Comparison of ENCODE assay signal across 11 mouse cellular contexts in the genomic region with DNA sequence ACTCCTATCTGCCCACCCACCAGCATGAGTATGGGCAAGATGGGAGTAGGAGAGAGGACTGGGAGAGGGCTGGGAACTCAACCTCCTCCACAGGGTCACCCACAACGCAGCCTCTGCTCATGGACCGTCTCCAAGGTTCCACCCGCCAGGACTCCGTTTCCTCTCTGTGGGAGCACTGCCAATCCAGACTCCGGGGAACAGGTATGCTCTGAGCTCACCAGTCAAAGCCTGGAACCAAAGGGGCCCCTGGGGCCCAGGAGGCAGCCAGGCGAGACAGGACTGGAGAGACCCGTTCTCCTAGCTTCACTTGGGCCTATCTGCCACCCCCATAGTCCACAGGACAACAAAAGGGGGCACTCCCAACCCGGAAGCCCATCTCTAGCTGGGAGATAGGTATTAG. TPM values are rescaled to one million over a fixed set of nuclear protein-coding genes. Genes with fewer than 3 reads are reported as not detected.
DNase-seq lines count a peak whose midpoint lies in the region; ATAC-seq and TF ChIP-seq lines count a peak whose summit lies in the region.
"Had no signal": no experiment of that assay in that cellular context is flagged by ENCODE, and none has a peak within 500 bp of the region (broad histone marks: within the 10 kb centered on the region; RNA-seq: fewer than 3 reads in every experiment).

No protein-coding gene starts in this region.

- H3K4me1 ChIP-seq in cerebellum, adult 2 months (ENCODE audit: control insufficient read depth, insufficient read depth, low read length), result peaks cover 85% of the 10 kb centered on the region
- peaks cover 96% of the 10 kb centered on the region for H3K4me1 ChIP-seq in midbrain, embryonic 13.5 days (replicated peaks)
- H3K4me1 ChIP-seq in midbrain, embryonic 14.5 days (ENCODE audit: control insufficient read depth, insufficient read depth, low read length), result peaks cover 66% of the 10 kb centered on the region
- H3K4me1 ChIP-seq in limb, embryonic 15.5 days, result peaks cover 75% of the 10 kb centered on the region

- no peaks in the 10 kb centered on the region for H3K27me3 ChIP-seq in cerebellum, adult 2 months (ENCODE audit: control insufficient read depth, insufficient read depth, low read length)
- no peaks in the 10 kb centered on the region for H3K27me3 ChIP-seq in midbrain, embryonic 13.5 days
- no peaks in the 10 kb centered on the region for H3K27me3 ChIP-seq in midbrain, embryonic 14.5 days (ENCODE audit: control insufficient read depth, insufficient read depth, low read length)
- H3K27me3 ChIP-seq in limb, embryonic 15.5 days, result no peaks in the 10 kb centered on the region

- TF ChIP-seq CTCF in cerebellum, adult 2 months (IDR thresholded peaks at IDR 0.05; ENCODE audit: borderline replicate concordance, insufficient read depth, low read depth, low read length), result no peak

- H3K4me3 ChIP-seq in cerebellum, adult 2 months (replicated peaks; ENCODE audit: insufficient read depth, low read depth, low read length), result no peak overlapping the region
- H3K4me3 ChIP-seq in midbrain, embryonic 13.5 days (replicated peaks), result no peak overlapping the region
- no peak overlapping the region for H3K4me3 ChIP-seq in midbrain, embryonic 14.5 days (replicated peaks; ENCODE audit: low read depth, low read length)
- H3K4me3 ChIP-seq in limb, embryonic 15.5 days, result no peak overlapping the region

- no peaks in the 10 kb centered on the region for H3K9me3 ChIP-seq in midbrain, embryonic 13.5 days
- H3K9me3 ChIP-seq in midbrain, embryonic 14.5 days (ENCODE audit: control insufficient read depth, low read length), result no peaks in the 10 kb centered on the region
- no peaks in the 10 kb centered on the region for H3K9me3 ChIP-seq in limb, embryonic 15.5 days

- H3K4me2 ChIP-seq in midbrain, embryonic 13.5 days (replicated peaks), result no peak overlapping the region
- no peak overlapping the region for H3K4me2 ChIP-seq in midbrain, embryonic 14.5 days (ENCODE audit: low read length)
- H3K4me2 ChIP-seq in limb, embryonic 15.5 days, result no peak overlapping the region

- no peak for ATAC-seq in midbrain, embryonic 13.5 days
- ATAC-seq in midbrain, embryonic 14.5 days (ENCODE audit: low FRiP score, low TSS enrichment), result no peak
- ATAC-seq in limb, embryonic 15.5 days (ENCODE audit: insufficient number of reproducible peaks, low FRiP score, low TSS enrichment, low read depth), result no peak
- ATAC-seq in megakaryocyte-erythroid progenitor cell, adult 5-6 weeks (replicated peaks; ENCODE audit: low FRiP score, low TSS enrichment, poor library complexity, severe bottlenecking), result no peak
- ATAC-seq: inflammation-experienced regulatory T-cells, adult 6 months had no signal

- peak overlapping the region; percentile 33; the same call in 1 of the 2 replicates for H3K9ac ChIP-seq in midbrain, embryonic 13.5 days (replicated peaks)
- H3K9ac ChIP-seq in midbrain, embryonic 14.5 days (replicated peaks; ENCODE audit: low read length), result no peak overlapping the region
- H3K9ac ChIP-seq in limb, embryonic 15.5 days, result no peak overlapping the region

- TF ChIP-seq POLR2A in cerebellum, adult 2 months (IDR thresholded peaks at IDR 0.05; ENCODE audit: borderline replicate concordance, insufficient read depth, low read length), result no peak

- WGBS in cerebellum, adult 2 months, result 28% methylated on average over 8 of the region's 8 CpGs
- 70% methylated on average over 8 of the region's 8 CpGs for WGBS in midbrain, embryonic 13.5 days
- 75% methylated on average over 8 of the region's 8 CpGs for WGBS in midbrain, embryonic 14.5 days
- WGBS in limb, embryonic 15.5 days, result 45% methylated on average over 8 of the region's 8 CpGs

- DNase-seq in cerebellum, adult 2 months, result peak; percentile 26
- no peak for DNase-seq in cerebellum, postnatal 36 days
- no peak for DNase-seq in midbrain, embryonic 14.5 days
- peak; percentile 60 to 76 for DNase-seq in kidney, adult 8-10 months
- no peak for DNase-seq in gastrocnemius, adult 18-20 months (ENCODE audit: low spot score)
- DNase-seq: gastrocnemius, postnatal 25 days had no signal

- H3K27ac ChIP-seq in cerebellum, adult 2 months (ENCODE audit: insufficient read depth, low read length), result no peak overlapping the region
- 0 out of 2 replicates have a peak overlapping the region, but pooled peaks have one; percentile 17 for H3K27ac ChIP-seq in midbrain, embryonic 13.5 days
- no peak overlapping the region; the same call in 1 of the 2 replicates for H3K27ac ChIP-seq in midbrain, embryonic 14.5 days (replicated peaks; ENCODE audit: low read depth, low read length)
- peak overlapping the region; percentile 84 for H3K27ac ChIP-seq in limb, embryonic 15.5 days
- H3K27ac ChIP-seq: macrophage had no signal

- H3K36me3 ChIP-seq in midbrain, embryonic 13.5 days, result peaks cover 87% of the 10 kb centered on the region
- peaks cover 86% of the 10 kb centered on the region for H3K36me3 ChIP-seq in midbrain, embryonic 14.5 days (ENCODE audit: control insufficient read depth, insufficient read depth, low read length)
- H3K36me3 ChIP-seq in limb, embryonic 15.5 days, result peaks cover 66% of the 10 kb centered on the region

RNA-seq across cellular contexts. Expression of a gene that starts 9.3 kb away (rescaled TPM):
- polyA plus RNA-seq in cerebellum, adult 2 months (2012; rRNA removed), result 50.0 and 59.7 TPM in 2 replicates
- polyA plus RNA-seq in midbrain, embryonic 13.5 days (2015; fragmentation: Nextera tagmentation; extraction: Ambion mirVana), result 53.1 and 69.4 TPM in 2 replicates
- 62.6 and 76.4 TPM in 2 replicates for polyA plus RNA-seq in midbrain, embryonic 14.5 days (2014; fragmentation: Nextera tagmentation; extraction: Ambion mirVana)
- polyA plus RNA-seq in limb, embryonic 15.5 days (2015; fragmentation: Nextera tagmentation; extraction: Ambion mirVana), result 24.4 and 31.8 TPM in 2 replicates
- 10 to 100 TPM; 12.2 to 12.4 TPM for total RNA-seq in gastrocnemius, adult 18-20 months (2021)
- 6.2 and 9.0 TPM in 2 replicates for total RNA-seq in megakaryocyte-erythroid progenitor cell, adult 5-6 weeks (2014; fragmentation: Nextera tagmentation)
- 1.4 and 4.8 TPM in 2 replicates for total RNA-seq in megakaryocyte-erythroid progenitor cell, adult 5-6 weeks (2017)

Comparison
In these comparisons a context has a peak if more than half of its experiments do, and no peak if none do; other contexts are left out.
1. DNase-seq: peak in cerebellum, adult 2 months (2 of 2) and kidney, adult 8-10 months (2 of 2); none in cerebellum, postnatal 36 days (0 of 2), midbrain, embryonic 14.5 days (single experiment) and gastrocnemius, adult 18-20 months (single experiment).
2. H3K27ac ChIP-seq: peak in midbrain, embryonic 13.5 days (single experiment) and limb, embryonic 15.5 days (single experiment); none in cerebellum, adult 2 months (single experiment) and midbrain, embryonic 14.5 days (single experiment).